9 mouse cellular contexts compared by ENCODE assay signal in the genomic region with DNA sequence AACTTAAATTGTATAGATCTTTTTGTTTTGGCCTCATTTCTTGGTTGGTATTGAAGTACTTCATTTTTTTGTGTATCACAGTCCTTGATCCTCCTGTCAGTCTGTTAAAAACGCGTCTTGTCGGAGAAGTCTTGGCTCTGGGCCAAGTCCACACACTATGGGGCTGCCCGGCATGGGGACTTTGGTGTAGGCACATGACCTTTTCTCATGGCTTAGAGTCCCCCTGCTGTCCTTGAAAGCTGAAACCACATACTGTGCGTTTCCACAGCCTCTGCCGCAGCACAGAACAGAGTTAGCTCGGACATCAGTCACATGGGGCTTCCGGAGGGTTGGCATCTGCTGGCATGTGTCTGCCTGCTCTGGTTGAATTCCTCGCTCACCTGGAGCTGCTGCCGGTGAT. TPM values are rescaled to one million over a fixed set of nuclear protein-coding genes. Genes with fewer than 3 reads are reported as not detected.
DNase-seq lines count a peak whose midpoint lies in the region; ATAC-seq lines count a peak whose summit lies in the region.
"Had no signal": no experiment of that assay in that cellular context is flagged by ENCODE, and none has a peak within 500 bp of the region (broad histone marks: within the 10 kb centered on the region; RNA-seq: fewer than 3 reads in every experiment).

No protein-coding gene starts in this region.

- 32% methylated on average over 10 of the region's 10 CpGs for WGBS in heart, embryonic 11.5 days (ENCODE audit: insufficient replicate concordance)
- WGBS in intestine, embryonic 16.5 days, result 48% methylated on average over 10 of the region's 10 CpGs
- WGBS in stomach, embryonic 15.5 days, result 45% methylated on average over 10 of the region's 10 CpGs

- H3K27ac ChIP-seq in heart, embryonic 11.5 days (ENCODE audit: low read depth, low read length), result peak overlapping the region; percentile 55
- no peak overlapping the region for H3K27ac ChIP-seq in intestine, embryonic 16.5 days (ENCODE audit: low read length)
- no peak overlapping the region for H3K27ac ChIP-seq in stomach, embryonic 15.5 days

- DNase-seq in heart, postnatal 36 days, result no peak
- DNase-seq in MN1 (ENCODE audit: low spot score), result peak; percentile 24
- DNase-seq in embryo, embryonic 11 days, result peak; percentile 58
- DNase-seq in frontal cortex, postnatal 36 days (ENCODE audit: low spot score in 2 of 2), result no peak
- DNase-seq in gastrocnemius, postnatal 25 days, result no peak

- H3K4me2 ChIP-seq in heart, embryonic 11.5 days, result 0 out of 2 replicates have a peak overlapping the region, but pooled peaks have one; percentile 27
- no peak overlapping the region for H3K4me2 ChIP-seq in intestine, embryonic 16.5 days (ENCODE audit: low read depth, low read length)
- no peak overlapping the region for H3K4me2 ChIP-seq in stomach, embryonic 15.5 days

- no peaks in the 10 kb centered on the region for H3K36me3 ChIP-seq in heart, embryonic 11.5 days (ENCODE audit: control insufficient read depth, insufficient read depth, low read length)
- H3K36me3 ChIP-seq in intestine, embryonic 16.5 days (ENCODE audit: control insufficient read depth, insufficient read depth, low read length), result no peaks in the 10 kb centered on the region
- H3K36me3 ChIP-seq in stomach, embryonic 15.5 days, result peaks cover 2% of the 10 kb centered on the region; the same call in 1 of the 2 replicates

- no peaks in the 10 kb centered on the region for H3K27me3 ChIP-seq in heart, embryonic 11.5 days (ENCODE audit: control insufficient read depth, insufficient read depth, low read length)
- H3K27me3 ChIP-seq in intestine, embryonic 16.5 days (replicated peaks; ENCODE audit: control insufficient read depth, insufficient read depth, low read length), result no peaks in the 10 kb centered on the region
- no peaks in the 10 kb centered on the region for H3K27me3 ChIP-seq in stomach, embryonic 15.5 days (replicated peaks)

- ATAC-seq in heart, embryonic 11.5 days (replicated peaks; ENCODE audit: insufficient number of reproducible peaks, low FRiP score, low TSS enrichment), result peak; percentile 59
- peak; percentile 55; the same call in 1 of the 2 replicates for ATAC-seq in intestine, embryonic 16.5 days
- peak; percentile 63; the same call in 1 of the 2 replicates for ATAC-seq in stomach, embryonic 15.5 days (ENCODE audit: insufficient read depth, low FRiP score, low read depth)

- intact Hi-C loops in heart, postnatal 36 days (cut with DNase I), result no loop called here

- H3K4me3 ChIP-seq in heart, embryonic 11.5 days (ENCODE audit: low read depth, low read length), result no peak overlapping the region
- H3K4me3 ChIP-seq in intestine, embryonic 16.5 days (ENCODE audit: low read length), result no peak overlapping the region
- H3K4me3 ChIP-seq in stomach, embryonic 15.5 days (replicated peaks), result no peak overlapping the region

- H3K9ac ChIP-seq in heart, embryonic 11.5 days (ENCODE audit: low read depth, low read length), result no peak overlapping the region
- no peak overlapping the region for H3K9ac ChIP-seq in intestine, embryonic 16.5 days (ENCODE audit: low read depth, low read length)
- no peak overlapping the region for H3K9ac ChIP-seq in stomach, embryonic 15.5 days

- H3K9me3 ChIP-seq in heart, embryonic 11.5 days (replicated peaks; ENCODE audit: control insufficient read depth, low read length), result no peaks in the 10 kb centered on the region
- H3K9me3 ChIP-seq in intestine, embryonic 16.5 days (ENCODE audit: control insufficient read depth, low read length), result no peaks in the 10 kb centered on the region
- no peaks in the 10 kb centered on the region for H3K9me3 ChIP-seq in stomach, embryonic 15.5 days

- peaks cover 21% of the 10 kb centered on the region for H3K4me1 ChIP-seq in heart, embryonic 11.5 days (ENCODE audit: control insufficient read depth, insufficient read depth, low read length)
- H3K4me1 ChIP-seq in intestine, embryonic 16.5 days (ENCODE audit: control insufficient read depth, insufficient read depth, low read length), result peaks cover 7% of the 10 kb centered on the region
- H3K4me1 ChIP-seq in stomach, embryonic 15.5 days, result no peaks in the 10 kb centered on the region

RNA-seq across cellular contexts. Expression of gene Mok, which starts 36.5 kb away (rescaled TPM):
- polyA plus RNA-seq in heart, embryonic 11.5 days (2014; fragmentation: Nextera tagmentation; extraction: Ambion mirVana), result 3.0 and 3.8 TPM in 2 replicates
- 1 to 10 TPM in 1 of 2 experiments, under 1 TPM in 1; 0.75 to 1.1 TPM for total RNA-seq in heart, postnatal 36 days (2021)
- polyA plus RNA-seq in intestine, embryonic 16.5 days (2015; fragmentation: Nextera tagmentation; extraction: Ambion mirVana), result 1.7 and 2.9 TPM in 2 replicates
- 2.5 and 3.3 TPM in 2 replicates for polyA plus RNA-seq in stomach, embryonic 15.5 days (2015; fragmentation: Nextera tagmentation; extraction: Ambion mirVana)
- not detected for total RNA-seq in gastrocnemius, postnatal 25 days (2021)
- total RNA-seq: common myeloid progenitor, adult 5-6 weeks had no signal

RNA-seq across cellular contexts. Expression of gene Zfp839, which starts 45.8 kb away (rescaled TPM):
- polyA plus RNA-seq in heart, embryonic 11.5 days (2014; fragmentation: Nextera tagmentation; extraction: Ambion mirVana), result 3.1 and 3.2 TPM in 2 replicates
- 10 to 100 TPM; 11.1 to 11.7 TPM for total RNA-seq in heart, postnatal 36 days (2021)
- polyA plus RNA-seq in intestine, embryonic 16.5 days (2015; fragmentation: Nextera tagmentation; extraction: Ambion mirVana), result 3.7 and 4.9 TPM in 2 replicates
- polyA plus RNA-seq in stomach, embryonic 15.5 days (2015; fragmentation: Nextera tagmentation; extraction: Ambion mirVana), result 5.7 and 6.8 TPM in 2 replicates
- 1 to 10 TPM; 5.0 to 5.4 TPM for total RNA-seq in gastrocnemius, postnatal 25 days (2021)

Comparison
In these comparisons a context has a peak if more than half of its experiments do, and no peak if none do; other contexts are left out.
1. DNase-seq: peak in MN1 (single experiment) and embryo, embryonic 11 days (single experiment); none in heart, postnatal 36 days (0 of 2), frontal cortex, postnatal 36 days (0 of 2) and gastrocnemius, postnatal 25 days (single experiment).
2. Peak in every context shown above with its lines, with median percentiles within 50 percentile points of each other: ATAC-seq.